Mouse (Mus musculus): Measurements from ENCODE around the gene Olfr1451.
"Not testable (repeated sequence)": the region's sequence is repeated elsewhere in the genome, so short reads cannot be mapped to it uniquely, and the experiment has no call there.

Gene Olfr1451

DNA sequence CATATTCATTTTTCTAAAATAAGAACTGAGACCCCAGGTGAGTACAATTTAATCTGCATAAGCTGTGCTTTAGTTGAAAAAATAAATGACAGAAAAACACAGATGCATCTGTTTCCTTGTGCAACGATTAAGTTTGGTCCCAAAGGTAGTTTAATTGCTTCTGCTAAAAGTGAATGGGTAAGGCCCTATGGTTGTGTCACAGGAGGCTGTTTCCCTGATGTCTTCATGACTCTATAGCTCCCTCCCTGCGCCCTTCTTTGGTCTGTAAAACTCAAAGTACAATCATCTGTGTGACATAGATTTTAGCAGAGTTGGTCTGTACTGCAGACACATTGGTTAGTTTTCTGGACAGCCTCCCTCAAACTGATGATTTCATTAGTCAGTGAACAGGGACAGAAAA, at the start of gene Olfr1451:
Gene Olfr1451, plus strand, starts transcription at position 301 of the 400 bp plus-strand sequence.
- DNase-seq (ENCODE audit: low read depth) = no peak

DNA sequence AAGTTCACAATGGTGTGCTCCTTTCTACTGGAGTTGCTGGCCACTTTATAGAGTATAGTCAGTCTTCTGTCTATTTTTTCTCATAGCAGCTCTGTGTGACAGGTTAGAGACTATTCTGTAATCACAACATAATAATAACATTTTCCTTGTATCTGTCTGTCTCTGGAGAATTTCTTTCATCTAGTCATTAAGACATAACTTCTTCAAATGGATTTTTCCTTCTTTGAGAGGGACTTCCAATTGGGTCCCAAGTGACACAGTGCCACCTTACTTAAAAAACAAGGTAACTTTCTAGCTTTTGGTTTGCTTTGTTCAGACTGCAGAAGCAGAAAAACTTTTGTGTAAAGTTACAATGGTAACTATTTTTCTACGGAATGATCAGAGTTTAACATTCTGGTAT, 44.9 kb upstream of the Olfr1451 start, which contains the start of gene Olfr1450:
Gene Olfr1450, plus strand, starts transcription at position 301 of the 400 bp plus-strand sequence.
- DNase-seq (ENCODE audit: low read depth) = no peak

DNA sequence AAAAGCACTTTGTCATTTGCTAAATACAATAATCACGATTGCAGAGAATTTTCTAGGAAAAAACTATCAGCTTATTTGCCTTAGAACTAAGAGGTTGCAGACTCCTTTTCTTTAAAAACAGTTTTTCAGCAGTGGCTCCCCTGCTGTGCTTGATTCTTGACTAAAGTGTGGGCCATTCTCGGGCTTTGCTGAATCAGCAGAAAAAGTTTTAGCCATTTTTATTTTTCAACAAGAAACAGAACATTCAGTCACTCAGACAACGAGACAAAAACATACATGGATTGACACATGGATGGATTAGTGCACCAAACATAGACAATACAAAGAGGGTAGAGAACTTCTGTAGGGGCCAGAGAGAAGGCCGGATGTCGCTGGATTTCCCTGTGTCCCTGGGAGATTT, 24.7 kb upstream of the Olfr1451 start:
- DNase-seq (ENCODE audit: low read depth) = not testable (repeated sequence)

DNA sequence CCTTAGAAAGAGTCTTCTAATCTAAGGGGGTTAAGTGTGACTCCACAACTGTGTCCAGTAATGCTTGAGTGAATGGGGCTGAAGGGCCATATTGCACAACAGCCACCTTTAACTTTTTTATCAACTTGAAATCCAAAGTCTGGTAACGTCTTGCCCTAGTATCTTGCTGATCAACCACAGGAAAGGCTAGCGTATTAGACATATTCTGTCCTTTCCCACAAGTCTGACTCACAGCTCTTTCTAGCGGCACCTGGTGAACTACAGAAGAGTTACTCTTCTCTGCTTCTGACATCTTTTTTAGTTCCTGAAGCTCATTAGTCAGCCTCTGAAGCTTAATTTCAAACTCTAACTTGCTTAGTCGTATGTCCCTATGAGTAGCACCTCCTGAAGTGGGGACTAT, 2.5 kb upstream of the Olfr1451 start:
- DNase-seq (ENCODE audit: low read depth) = not testable (repeated sequence)

DNA sequence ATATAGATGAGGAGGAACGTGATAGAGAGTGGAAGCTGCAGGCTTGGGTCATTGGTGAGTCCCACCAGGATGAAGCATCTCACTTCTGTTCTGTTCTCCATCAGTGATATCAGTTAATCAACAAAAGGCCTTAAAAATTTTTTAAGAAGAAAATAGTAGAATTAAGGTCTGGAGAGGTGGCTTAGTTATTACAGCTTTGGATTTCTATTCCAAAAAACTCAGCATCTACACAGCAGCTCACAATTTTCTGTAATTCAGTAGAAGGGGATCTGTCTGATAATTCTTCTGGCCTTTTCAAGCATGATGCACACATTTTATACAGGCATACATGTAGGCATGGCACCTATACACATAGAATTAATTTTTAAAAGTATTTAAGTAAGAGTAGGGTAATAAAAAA, 33.4 kb downstream of the Olfr1451 start, which contains the start of gene Olfr1453:
Gene Olfr1453, minus strand, starts transcription at position 101 of the 400 bp plus-strand sequence.
- no peak for DNase-seq (ENCODE audit: low read depth)
